Mouse (Mus musculus) cerebellum, postnatal 4 days (tissue): ENCODE measurements at regions not wholly inside any gene's neighbourhood (a gene's known extent, or its start where the extent isn't known, plus 50 kb on each side); places are given as distances from the start of the nearest gene placed in this dataset.

Experiments used
- DNase-seq, 2 experiments: peaks; one replicate each; pipeline ENCODE4 v3.0.0; 2022; ENCODE audit warnings: low spot score in 2 of 2, mixed read lengths in 1 of 2

DNA sequence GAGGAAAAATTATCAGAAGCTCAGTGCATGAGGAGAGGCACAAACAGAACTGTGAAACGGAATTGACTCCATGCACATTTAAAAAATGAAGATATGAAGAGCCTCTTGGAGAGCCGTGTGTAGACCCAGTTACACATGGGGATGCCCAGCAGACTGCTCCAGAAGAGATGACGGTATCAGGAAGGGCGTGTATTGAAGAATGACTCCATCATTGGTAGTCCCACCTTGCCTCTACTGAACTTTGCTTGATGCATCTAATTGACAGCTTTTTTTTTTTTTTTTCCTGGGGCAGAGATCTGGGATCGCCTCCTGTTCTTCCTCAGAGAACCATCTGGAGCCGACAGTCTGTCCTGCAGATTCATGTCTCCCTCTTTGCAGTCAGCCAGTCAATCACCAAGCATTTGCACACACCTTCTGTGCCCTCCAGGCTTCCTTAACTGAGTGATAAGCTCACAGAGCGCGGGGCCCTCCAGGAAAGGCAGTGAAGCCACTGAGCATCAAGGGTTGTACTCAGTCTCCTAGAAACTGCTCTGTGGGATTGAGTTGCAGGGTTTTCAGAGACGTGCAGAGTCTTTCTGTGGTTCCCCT is 57.6 kb upstream of the D1Pas1 start:
- DNase-seq: no peak

DNA sequence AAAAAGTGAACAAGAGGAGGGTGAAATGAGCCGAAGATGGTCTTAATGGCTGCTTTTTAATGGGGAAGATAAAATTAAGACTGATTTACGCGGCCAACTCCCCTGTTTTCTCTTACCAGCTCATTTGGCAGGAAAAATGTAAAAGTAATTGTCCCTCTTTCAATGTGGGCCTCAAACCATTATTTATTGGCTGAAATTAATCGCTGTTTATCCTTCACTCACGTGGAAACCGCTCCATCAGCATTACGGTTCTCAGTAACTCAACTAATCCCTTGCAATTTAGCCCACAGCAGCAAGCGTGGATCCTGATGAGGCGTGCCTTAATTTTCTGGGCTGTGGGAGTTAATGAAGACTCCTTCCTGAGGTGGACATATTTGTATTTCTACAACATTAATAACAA is 58.1 kb upstream of the D1Pas1 start:
- no peak for DNase-seq

DNA sequence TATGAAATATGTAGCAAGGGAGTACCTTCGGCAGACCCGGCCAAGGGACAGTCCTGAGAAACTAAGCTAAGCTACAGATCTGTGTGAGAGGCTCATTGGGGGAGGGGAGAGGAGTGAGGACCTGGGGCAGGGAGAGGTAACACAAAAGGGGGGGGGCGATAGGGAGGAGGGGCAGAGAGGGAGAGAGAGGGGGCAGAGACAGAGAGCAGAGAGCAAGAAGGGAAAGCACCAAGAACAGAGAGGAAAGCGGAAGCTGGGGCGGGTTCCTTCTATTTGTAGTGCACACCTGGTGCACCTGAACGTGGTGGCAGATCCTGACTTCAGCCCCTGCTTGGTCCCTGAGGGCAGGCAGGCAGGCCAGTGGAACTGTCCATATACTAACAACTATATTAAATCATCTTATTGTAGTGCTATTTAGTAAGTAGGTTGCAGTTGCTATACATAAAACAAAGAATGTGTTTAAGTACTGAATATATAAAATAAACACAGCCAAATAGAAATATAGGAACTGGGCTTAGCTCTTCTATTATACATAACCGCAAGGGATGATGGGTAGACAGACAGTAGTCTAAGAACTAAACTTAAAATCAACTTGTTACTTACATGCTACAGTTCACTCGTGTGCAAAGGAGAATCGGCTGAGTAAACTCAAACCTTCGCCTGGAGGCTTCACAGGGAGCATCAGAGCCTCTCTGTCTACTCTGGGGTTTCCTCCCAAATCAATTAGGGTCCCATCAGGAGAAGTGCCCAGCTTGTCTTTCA is 59.6 kb upstream of the D1Pas1 start:
- no peak for DNase-seq

DNA sequence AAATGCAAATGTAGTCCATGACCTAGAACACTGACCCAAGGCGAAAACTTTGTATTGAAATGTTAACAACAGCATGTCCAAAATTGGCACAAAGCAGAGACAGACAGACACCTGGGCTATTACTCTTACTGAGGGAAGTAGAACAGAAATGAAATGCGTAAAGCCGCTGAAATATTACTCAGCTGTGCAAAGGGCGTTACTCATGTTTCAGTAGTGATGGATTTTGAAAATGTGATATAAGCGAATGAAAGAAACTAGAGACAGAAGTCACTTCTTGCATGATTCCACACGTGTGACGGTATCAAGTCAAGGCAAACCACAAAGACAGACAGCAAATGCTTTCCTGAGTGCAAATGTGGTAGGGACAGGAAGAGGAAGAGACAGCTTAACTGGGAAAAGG is 61.3 kb upstream of the D1Pas1 start:
- DNase-seq: no peak

DNA sequence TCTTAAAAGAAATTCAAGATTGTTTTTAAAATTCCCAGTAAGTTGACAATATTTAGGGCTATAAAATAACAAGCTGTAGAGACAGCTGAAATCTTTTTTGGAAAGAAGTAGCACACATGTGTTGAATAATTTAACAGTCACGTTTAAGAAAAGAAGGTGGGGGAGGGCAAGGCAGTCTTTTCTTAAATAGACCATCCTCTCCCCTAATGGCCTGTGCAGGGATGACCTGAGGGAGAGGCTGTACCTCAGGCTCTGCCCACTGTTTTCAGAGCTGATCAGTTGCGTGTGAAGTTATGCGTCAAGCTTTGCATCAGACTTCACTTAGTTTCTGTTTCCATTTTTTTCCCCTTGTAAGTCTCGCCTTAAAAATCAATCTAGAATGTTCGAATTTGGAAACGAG is 65.7 kb upstream of the D1Pas1 start:
- DNase-seq: no peak

DNA sequence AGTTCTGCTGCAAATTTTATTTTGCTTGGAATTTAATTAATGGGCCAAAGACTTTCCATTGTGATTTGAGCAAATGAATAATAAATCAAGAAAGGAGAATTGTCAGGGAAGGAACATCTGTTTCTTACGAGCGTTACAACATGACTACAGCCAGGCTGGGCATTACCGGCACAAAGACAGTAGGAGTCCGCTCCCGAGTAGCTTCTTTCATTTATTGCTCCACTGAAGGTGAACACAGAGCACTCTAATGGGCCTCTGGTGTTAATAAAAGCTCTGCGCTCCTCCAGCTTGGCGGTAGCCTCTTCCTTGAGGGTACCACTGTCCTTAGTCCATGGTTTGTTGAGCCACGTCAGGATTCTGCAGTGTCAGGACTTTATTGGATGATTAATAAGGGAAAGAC is 69.0 kb upstream of the D1Pas1 start:
- no peak for DNase-seq

DNA sequence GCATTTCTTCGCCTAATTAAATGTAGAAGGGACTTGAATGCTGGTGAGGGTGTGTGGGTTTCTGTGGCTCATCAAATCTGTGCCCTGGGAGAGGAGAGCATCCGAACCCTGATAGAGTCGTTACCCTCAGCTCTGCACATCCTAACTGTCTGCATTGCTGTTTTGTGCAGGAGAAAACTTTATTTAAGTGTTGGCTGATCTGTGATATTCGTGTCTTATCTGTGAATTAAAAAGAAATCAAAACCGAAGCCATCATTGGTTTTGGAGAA is 77.7 kb upstream of the D1Pas1 start:
- DNase-seq: no peak

DNA sequence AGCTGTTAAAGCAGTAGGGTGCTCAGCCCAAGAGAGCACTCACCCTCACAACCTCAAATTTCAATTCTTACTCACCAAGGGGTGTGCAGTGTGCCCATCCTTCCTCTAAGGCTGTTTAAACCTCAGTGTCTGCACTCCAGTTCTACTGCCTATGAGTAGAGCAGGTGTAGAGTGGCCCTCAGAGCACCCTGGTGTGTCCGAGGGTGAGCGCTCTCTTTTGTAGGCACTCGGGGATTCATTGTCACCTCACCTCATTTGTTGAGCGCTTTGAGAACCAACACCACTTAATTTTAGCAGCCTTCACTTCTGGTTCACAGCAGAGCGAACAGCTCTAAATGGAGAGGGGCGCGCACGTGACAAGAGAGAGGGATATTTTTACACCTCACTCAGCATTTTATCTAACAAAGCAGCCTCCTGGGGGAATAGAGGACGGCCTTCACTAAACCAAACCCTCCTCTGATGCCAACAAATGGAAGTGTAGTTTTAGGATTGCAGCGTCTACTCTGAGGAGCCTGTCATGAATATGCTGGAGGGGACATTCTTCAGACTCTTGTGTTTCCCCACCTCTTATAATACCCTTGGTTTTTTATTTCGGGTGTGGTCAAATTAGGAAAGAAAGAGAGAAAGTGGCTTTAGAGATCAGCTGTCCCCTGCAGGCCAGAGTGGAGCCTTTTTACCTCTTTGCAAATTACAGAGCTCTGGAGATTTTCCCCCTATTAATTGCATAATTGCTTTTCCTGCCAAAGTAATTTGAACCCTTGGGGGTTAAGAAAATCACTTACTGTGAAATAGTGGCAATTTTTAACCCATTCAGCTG is 78.2 kb upstream of the D1Pas1 start:
- DNase-seq: no peak

DNA sequence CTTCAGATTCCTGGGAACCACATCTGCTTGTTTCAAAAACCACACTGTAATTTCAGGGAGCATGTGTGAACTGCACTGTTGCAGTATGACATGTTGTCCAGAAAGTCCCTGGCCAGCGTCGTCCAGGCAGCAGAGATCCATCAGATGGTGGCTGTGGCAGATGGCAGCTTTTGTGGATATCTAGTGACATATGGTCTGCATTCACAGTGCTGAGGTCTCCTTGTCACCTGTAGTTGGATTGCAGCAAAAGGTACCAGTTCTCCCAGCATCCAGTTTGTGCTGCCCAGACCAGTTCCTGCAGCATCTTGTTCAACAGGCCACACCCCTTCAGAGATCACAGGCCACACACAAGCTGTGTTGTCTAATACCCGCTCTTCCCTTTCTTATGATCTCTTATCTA is 80.1 kb upstream of the D1Pas1 start:
- DNase-seq: no peak

DNA sequence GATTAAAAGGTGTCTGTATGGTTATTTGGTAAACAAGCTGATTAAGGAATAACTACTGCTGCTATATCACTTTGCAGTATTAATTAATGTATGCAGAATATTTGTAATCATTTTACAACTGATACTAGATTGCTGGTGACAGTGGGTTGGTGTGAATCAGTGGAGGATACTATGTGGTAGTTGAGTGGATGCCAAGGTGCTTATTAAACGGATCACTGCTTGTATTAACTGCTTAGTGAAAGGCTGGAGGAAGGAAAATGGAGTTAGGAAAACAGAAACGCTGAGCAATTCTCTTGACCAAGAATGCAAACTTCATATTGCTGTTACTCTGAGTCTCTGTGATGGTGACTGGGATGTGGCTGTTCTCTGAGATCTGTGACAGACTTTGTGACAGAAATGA is 86.8 kb upstream of the D1Pas1 start:
- DNase-seq: no peak

DNA sequence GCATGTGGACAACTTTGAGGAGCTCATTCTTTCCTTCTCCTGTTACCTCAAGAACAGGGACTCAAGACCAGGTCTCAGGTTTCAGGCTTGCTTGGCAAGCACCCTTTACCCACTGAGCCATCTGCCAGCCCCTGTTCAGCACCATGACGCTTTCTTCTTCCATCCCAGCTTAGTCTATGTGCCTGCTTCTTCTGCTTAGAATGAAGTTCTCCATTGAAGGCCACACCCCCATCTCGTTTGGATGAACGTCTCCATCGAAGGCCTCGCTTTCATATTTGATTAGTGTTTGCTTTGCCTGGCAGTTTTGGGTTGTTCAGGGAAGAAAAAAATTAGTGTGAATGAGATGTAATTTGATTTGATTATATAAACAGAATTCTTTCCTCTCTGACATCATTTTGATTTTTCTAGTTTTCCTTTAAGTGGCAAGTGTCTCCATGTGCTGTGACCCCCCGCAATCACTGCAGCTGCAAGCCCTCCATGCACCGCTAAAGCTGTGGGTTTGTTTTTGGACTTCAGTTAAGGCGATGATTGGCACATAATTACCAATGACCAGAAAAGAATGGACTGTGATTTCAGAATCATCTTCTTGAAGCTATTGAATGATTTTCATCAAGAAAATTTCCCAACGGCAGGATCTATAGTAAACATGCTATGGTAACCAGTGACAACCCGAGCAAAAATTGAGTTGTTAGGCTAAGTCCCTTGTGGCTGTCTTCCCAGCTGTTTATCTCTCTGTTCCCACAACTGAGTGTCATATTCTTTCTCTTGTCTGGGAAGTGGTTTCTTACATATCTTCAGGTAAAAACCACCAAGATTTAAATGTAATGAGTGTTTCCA is 106.4 kb upstream of the D1Pas1 start:
- no peak for DNase-seq

DNA sequence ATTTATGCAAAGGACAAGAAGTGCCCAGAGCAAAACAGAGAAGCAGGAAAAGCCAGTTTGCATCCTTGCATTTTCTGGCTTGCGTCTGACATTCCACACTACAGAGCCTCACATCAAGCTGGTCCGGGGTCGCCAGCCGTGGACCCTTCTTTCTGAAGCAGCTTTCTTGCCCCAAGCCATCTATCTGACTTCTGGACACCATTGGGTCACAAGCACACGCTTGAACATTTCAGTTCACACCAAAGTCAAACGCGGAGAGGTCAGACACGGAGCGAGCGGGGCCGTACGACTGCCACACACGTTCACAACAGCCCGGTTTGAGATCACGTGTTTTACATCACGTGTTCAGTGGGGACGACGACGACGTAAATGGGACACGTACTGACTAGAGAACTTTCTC is 108.9 kb upstream of the D1Pas1 start:
- no peak for DNase-seq

DNA sequence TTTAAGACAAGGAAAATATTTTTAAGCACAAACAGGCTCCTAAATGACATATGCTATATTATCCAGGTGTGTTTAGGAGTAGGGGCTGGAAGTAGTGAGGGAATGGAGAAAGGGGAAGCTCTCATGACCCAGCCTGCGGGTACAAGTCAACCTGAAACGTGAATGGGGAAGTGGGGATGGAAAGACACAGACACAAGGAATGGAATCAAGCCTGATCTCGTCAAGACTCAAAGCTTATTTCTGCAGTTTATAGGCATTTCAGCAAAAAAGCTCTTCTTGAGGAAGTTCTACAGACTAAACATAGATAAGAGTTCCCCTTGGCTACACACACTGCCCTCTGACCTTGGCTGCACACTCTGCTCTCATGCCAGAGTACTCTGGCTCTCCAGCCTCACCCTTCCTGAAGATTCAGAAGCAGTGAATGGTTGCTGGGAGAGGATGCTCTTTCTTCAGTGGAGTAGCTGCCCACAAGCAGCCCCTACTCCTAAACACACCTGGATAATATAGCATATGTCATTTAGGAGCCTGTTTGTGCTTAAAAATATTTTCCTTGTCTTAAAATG is 106.4 kb upstream of the Rrp15 start:
- DNase-seq: no peak

DNA sequence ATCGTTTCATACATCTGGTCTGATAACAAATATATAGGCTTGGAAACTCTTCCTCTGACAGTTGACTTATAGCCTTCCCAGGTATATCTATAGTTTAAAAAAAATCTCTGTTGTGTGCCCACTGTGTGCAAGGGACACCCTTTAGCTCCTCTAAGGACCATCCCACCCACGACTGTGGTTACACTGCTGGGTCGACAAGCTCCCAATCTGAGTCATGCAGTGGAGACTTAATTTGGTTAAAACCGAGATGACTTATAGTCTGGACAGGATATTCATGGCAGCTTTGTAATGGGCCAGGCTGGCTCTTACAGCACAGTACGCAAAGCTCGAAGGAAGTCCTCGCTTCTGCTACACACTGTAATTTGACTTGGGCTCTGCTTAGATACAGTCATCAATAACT is 96.1 kb upstream of the Rrp15 start:
- DNase-seq: no peak

DNA sequence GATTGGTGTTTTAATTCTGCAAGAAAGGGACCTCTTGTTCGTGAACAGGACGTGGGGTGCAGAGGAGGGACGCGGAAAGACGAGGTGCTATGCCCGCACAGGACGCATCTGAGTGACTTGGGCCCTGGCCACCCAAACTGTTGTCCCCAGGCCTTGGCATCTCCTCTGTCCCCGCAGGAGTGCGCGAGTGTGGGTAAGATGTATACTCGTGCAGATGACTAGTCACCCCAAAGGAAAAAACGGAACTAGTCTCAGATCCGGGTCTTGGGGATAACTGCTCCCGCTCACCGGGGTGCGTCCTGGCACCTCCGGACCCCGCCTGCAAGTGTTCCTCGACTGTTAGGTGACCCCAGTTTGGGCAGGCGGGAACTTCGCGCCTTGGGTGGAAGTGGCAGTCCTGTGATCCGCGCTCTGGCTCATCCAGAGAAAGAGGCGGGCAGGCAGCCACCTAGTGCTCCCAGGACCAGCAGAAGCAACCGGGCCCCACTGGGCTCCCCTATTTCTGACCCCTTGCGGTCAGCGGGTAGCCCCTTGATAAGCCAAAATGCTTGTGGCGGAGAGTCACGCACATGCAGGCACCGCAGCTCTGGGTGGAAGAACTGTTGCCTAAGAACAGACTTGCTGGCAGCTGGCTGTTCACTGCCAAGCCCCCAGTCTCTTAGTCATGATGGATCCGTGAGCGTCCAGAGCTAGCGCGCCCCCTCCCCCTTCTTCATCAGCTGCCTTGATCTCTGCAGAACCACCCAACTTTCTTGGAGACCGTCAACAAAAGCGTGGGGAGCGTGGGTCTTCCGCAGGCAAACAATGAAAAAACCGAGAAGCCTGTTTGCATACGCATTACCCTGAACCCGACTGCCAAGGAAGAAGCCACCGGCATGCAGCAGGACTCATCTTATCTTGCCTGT is 85.0 kb upstream of the Rrp15 start:
- peak in 1 of 2 experiments; percentile 42 for DNase-seq

DNA sequence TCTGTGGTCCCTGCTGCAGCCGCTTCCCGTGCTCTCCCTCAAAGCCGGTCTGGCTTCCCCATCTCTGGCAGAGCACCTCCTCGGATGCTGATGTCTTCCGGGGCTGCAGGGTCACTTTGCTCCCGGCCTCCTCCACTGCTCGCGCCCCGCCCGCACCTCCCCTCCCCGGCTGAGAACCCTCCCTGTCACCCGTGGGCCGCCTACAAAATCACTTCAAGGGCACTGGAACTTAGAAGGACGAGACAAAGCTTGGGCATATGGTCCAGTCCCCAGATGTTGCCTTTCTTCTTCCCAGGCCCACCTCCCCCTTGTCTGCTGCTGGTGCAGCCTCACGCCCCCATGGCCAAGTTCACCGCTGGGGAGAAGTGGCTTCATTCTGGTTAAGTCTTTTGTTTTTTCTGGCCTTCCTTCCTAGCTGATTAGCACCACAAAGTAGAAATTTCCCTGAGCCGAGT is 84.3 kb upstream of the Rrp15 start:
- peak in 1 of 2 experiments; percentile 32 for DNase-seq

DNA sequence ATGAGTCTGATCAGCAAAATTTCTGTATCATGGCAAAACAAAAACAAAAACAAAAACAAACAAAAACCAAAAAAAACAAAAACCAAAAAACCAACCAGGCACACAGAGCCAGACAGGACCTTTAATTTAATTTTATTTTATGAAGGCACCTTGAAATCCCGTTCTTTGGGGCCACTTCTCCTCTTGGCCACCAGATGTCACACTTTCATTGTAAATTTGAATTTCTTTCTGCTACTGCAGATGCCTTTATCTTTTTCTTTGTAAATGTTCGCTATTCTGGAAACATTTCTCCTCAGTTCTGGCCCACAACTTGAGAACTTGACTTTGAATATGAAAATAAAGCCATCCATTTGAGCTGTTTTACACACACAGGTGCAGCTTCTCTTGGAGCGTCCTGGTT is 78.6 kb upstream of the Rrp15 start:
- peak in 1 of 2 experiments; percentile 32 for DNase-seq

DNA sequence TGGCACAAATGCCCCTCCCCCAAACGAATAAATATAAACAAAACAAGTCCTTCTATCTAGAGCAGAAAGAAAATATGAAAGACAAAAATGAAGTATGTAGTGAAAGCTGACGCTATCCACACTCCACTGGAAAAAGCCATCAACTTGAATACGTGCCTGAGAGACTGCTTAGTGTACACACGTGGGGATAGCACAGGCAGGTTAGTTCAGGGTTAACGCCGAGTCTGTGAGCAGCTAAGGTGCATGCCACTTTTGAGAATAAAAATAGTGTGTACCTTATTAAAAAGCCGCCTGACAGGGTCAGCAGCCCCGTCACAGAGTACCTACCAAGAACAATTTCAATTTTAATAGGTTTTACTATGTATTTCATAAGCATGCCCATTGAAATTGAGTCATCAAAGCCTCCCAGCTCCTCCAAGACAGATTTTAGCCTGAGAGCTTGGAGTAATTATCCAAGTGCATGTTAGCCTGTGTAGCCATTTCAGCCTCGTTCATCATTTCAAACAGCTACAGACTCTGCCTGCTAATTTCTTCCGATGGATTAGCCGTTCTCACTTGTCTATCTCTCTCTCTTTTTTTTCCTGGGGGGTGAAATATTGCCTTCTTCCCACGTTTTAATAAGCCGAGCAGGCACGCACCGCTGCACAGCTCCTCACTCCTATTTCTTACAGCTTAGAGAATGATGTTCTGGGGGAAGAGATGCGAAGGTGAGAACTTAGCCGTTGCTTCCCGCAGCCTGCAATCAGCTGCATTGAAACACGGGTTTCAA is 59.2 kb upstream of the Rrp15 start:
- DNase-seq: no peak

DNA sequence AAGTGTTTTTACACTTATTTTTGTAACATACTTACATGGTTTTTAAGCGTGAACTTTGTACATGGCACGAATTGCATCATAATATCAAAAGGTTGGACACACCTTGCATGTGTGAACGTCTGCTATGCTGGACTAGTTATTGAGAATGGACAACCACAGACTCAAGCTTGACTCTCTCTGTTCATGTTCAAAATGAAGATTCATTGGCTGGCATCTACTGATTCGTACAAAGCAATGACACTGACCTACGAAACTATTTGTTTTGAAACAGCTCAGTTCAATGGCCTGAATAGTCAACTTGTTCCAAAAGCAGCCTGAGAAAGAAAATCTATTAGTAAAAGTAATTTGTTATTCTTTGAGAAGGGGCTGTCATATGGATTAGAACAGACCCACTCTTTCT is 55.3 kb upstream of the Rrp15 start:
- DNase-seq: no peak
